Mouse (Mus musculus) liver, embryonic 11.5 days (tissue): ENCODE measurements at regions not wholly inside any gene's neighbourhood (a gene's known extent, or its start where the extent isn't known, plus 50 kb on each side); places are given as distances from the start of the nearest gene placed in this dataset.

Experiments used
- ATAC-seq: fragments of 200-750 bp; cut with Nextera tagmentation; replicated peaks from 2 replicates; pipeline ENCODE4 v1.8.0; 2017; ENCODE audit warnings: moderate number of reproducible peaks, mild to moderate bottlenecking, moderate TSS enrichment, moderate library complexity; ENCODE audit not compliant: low FRiP score
- DNase-seq: peaks from one replicate; pipeline ENCODE4 v3.0.0-alpha.2; 2017; ENCODE audit warnings: low spot score
- H3K27ac ChIP-seq: fragments of 300-500 bp; sonication (generic); 2 replicates; pipeline ENCODE4 v1.5.1; 2014; ENCODE audit warnings: mild to moderate bottlenecking, low read depth, low read length, control low read depth
- H3K27me3 ChIP-seq: fragments of 300-500 bp; sonication (generic); replicated peaks from 2 replicates; pipeline ENCODE4 v1.6.1; 2014; ENCODE audit warnings: low read length, mixed read lengths; ENCODE audit not compliant: control insufficient read depth, insufficient read depth
- H3K36me3 ChIP-seq: fragments of 300-500 bp; sonication (generic); 2 replicates; pipeline ENCODE4 v1.6.1; 2014; ENCODE audit warnings: mild to moderate bottlenecking, low read length, moderate library complexity, mixed read lengths; ENCODE audit not compliant: control insufficient read depth, insufficient read depth
- H3K4me1 ChIP-seq: fragments of 300-500 bp; sonication (generic); replicated peaks from 2 replicates; pipeline ENCODE4 v1.6.1; 2014; ENCODE audit warnings: low read length, mixed read lengths; ENCODE audit not compliant: control insufficient read depth, insufficient read depth
- H3K4me2 ChIP-seq: fragments of 300-500 bp; sonication (generic); 2 replicates; pipeline ENCODE4 v1.6.1; 2014; ENCODE audit warnings: mild to moderate bottlenecking, control low read depth, moderate library complexity
- H3K4me3 ChIP-seq: fragments of 300-500 bp; sonication (generic); 2 replicates; pipeline ENCODE4 v1.5.1; 2014; ENCODE audit warnings: low read depth, low read length, control low read depth
- H3K9ac ChIP-seq: fragments of 300-500 bp; sonication (generic); 2 replicates; pipeline ENCODE4 v1.6.1; 2014; ENCODE audit warnings: low read depth, low read length, control low read depth
- H3K9me3 ChIP-seq: fragments of 300-500 bp; sonication (generic); 2 replicates; pipeline ENCODE4 v1.6.1; 2016; ENCODE audit warnings: low read length, inconsistent platforms, mixed read lengths; ENCODE audit not compliant: control insufficient read depth
- WGBS: fragments of 180-500 bp; shearing (Covaris S2); extraction: QIAGEN DNeasy Blood & Tissue Kit; methylation state at CpG from one replicate; pipeline ENCODE4 v1.1.7; 2014; 5-methylcytosine and 5-hydroxymethylcytosine counted together

DNA sequence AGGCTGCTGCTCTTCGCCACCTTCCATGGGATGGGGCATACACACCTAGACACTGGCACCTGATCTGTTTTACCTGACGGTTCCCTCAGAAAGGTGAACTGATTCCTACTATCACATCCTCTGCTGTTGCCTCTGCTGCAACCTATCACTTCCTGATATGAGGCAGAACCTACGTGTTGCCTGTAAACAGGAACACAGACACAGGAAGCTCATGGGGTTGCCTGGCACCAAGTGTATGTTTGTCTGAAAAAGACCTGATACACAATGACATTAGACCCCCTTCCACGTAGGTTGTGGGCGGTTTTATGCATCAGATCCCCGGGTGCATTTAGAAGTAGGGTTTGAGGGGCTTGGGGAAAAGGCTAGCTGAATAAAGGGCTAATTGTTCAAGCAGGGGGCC lies 190.0 kb upstream of the Eef2kmt start:
- H3K4me1 ChIP-seq = no peaks in the 10 kb centered on the region
- DNase-seq (no peak), ATAC-seq (no peak)
- 63% methylated on average over 6 of the region's 6 CpGs for WGBS
- no peaks in the 10 kb centered on the region for H3K9me3 ChIP-seq
- no peak overlapping the region for H3K4me2 ChIP-seq
- no peak overlapping the region for H3K9ac ChIP-seq
- H3K27ac ChIP-seq = no peak overlapping the region
- H3K36me3 ChIP-seq = no peaks in the 10 kb centered on the region
- H3K27me3 ChIP-seq = no peaks in the 10 kb centered on the region
- H3K4me3 ChIP-seq = no peak overlapping the region

DNA sequence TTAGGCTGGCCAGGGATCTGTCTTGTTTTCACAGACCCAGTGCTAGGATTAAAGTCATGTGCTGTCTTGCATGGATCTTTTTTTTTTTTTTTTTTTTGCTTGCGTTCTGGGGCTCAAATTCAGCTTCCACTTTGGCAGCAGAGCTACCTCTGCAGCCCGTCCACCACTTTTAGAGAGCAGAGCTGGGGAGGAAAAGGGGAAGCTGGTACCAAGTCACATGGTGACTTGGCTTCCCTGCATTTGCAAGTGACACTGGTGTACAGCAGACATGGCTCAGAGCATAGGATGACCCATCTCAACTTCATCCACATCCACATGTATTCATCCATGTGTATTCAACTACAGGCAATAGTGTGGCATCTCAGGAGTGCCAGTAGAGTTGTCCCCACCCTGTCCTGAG lies 189.0 kb upstream of the Eef2kmt start:
- Histone ChIP-seq H3K9ac (no peak overlapping the region), H3K9me3 (no peaks in the 10 kb centered on the region), H3K4me2 (no peak overlapping the region), H3K27ac (no peak overlapping the region), H3K36me3 (no peaks in the 10 kb centered on the region), H3K4me1 (no peaks in the 10 kb centered on the region), H3K4me3 (no peak overlapping the region), H3K27me3 (no peaks in the 10 kb centered on the region)
- DNase-seq = no peak
- WGBS = 42% methylated on average over 2 of the region's 2 CpGs
- ATAC-seq = no peak

- Histone ChIP-seq H3K27me3 (no peaks in the 10 kb centered on the region), H3K4me1 (no peaks in the 10 kb centered on the region), H3K27ac (no peak overlapping the region), H3K36me3 (no peaks in the 10 kb centered on the region), H3K4me2 (no peak overlapping the region), H3K4me3 (no peak overlapping the region), H3K9me3 (no peaks in the 10 kb centered on the region), H3K9ac (no peak overlapping the region)
- ATAC-seq (no peak), DNase-seq (no peak)
- 75% methylated on average over 2 of the region's 2 CpGs for WGBS
These were observed 183.9 kb upstream of the Eef2kmt start for GRCm38 (mm10) chr16:5439717-5440116.

- Histone ChIP-seq H3K36me3 (no peaks in the 10 kb centered on the region), H3K4me1 (no peaks in the 10 kb centered on the region), H3K4me2 (no peak overlapping the region), H3K9ac (no peak overlapping the region), H3K27me3 (no peaks in the 10 kb centered on the region), H3K9me3 (no peaks in the 10 kb centered on the region), H3K27ac (no peak overlapping the region), H3K4me3 (no peak overlapping the region)
- WGBS = 65% methylated on average over 2 of the region's 2 CpGs
- ATAC-seq (no peak), DNase-seq (no peak)
These were observed 182.6 kb upstream of the Eef2kmt start for GRCm38 (mm10) chr16:5438405-5438804.

DNA sequence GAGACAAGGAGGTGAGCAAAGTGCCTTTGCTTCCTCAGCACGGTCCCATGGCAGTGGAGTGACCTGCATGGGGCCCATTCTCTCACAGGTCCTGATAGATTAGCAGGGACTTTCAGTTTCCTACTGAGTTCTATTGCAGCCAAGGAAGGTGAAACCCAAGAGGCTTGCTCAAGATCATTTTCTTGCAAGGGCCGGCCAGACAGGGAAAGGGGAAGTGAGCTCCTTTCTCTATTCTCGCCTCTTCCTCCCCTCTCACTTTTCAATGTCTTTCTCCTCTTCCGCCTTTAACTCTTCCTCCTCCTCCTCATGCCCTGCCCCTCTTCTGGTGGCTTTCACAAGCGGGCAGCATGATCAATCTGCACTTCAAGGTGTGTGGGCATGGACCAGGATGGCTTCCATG lies 175.9 kb upstream of the Eef2kmt start:
- Histone ChIP-seq H3K4me3 (no peak overlapping the region), H3K4me2 (no peak overlapping the region), H3K9me3 (no peaks in the 10 kb centered on the region), H3K4me1 (no peaks in the 10 kb centered on the region), H3K9ac (no peak overlapping the region), H3K27ac (no peak overlapping the region), H3K27me3 (no peaks in the 10 kb centered on the region), H3K36me3 (no peaks in the 10 kb centered on the region)
- 46% methylated on average over 5 of the region's 5 CpGs for WGBS
- DNase-seq (no peak), ATAC-seq (no peak)

GRCm38 (mm10) chr16:5431111-5431510 lies 175.3 kb upstream of the Eef2kmt start:
- Histone ChIP-seq H3K9ac (no peak overlapping the region), H3K27me3 (no peaks in the 10 kb centered on the region), H3K4me2 (no peak overlapping the region), H3K4me1 (no peaks in the 10 kb centered on the region), H3K4me3 (no peak overlapping the region), H3K36me3 (no peaks in the 10 kb centered on the region), H3K27ac (no peak overlapping the region), H3K9me3 (no peaks in the 10 kb centered on the region)
- 65% methylated on average over 3 of the region's 3 CpGs for WGBS
- no peak for ATAC-seq
- no peak for DNase-seq

- H3K4me2 ChIP-seq = no peak overlapping the region
- no peak overlapping the region for H3K4me3 ChIP-seq
- no peak for DNase-seq
- no peaks in the 10 kb centered on the region for H3K9me3 ChIP-seq
- H3K27ac ChIP-seq = no peak overlapping the region
- no peak for ATAC-seq
- H3K27me3 ChIP-seq = no peaks in the 10 kb centered on the region
- no peak overlapping the region for H3K9ac ChIP-seq
- no peaks in the 10 kb centered on the region for H3K36me3 ChIP-seq
- 60% methylated on average over 2 of the region's 2 CpGs for WGBS
- H3K4me1 ChIP-seq = no peaks in the 10 kb centered on the region
These were observed 173.7 kb upstream of the Eef2kmt start for GRCm38 (mm10) chr16:5429466-5429865.

DNA sequence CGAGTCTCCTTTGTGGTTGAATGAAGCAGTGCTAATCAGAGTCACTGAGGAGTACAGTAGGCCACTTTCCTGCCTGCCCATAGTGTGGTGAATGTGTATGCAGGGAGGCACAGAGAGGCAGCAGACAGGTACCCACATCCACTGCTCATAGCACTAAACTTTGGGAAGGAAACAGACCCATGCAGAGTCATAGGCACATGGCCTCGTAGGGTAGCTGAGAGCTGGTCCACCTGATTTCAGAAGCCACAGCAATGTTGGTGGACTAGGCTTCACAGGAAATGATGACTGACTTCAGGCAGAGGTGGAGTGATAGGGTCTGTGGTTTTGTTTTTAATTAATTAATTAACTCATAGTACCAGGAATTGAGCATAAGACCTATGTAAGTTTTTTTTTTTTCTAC lies 170.1 kb upstream of the Eef2kmt start:
- Histone ChIP-seq H3K36me3 (no peaks in the 10 kb centered on the region), H3K9ac (no peak overlapping the region), H3K4me2 (no peak overlapping the region), H3K9me3 (no peaks in the 10 kb centered on the region), H3K4me1 (no peaks in the 10 kb centered on the region), H3K27me3 (no peaks in the 10 kb centered on the region), H3K4me3 (no peak overlapping the region), H3K27ac (no peak overlapping the region)
- no peak for ATAC-seq
- WGBS = 70% methylated on average over 2 of the region's 2 CpGs
- no peak for DNase-seq

- H3K4me2 ChIP-seq = no peak overlapping the region
These were observed 166.3 kb upstream of the Eef2kmt start for GRCm38 (mm10) chr16:5422041-5422440.

More at GRCm38 (mm10) chr16:5422041-5422440, 166.3 kb upstream of the Eef2kmt start:
- Histone ChIP-seq H3K9ac (no peak overlapping the region), H3K4me1 (no peaks in the 10 kb centered on the region), H3K27me3 (no peaks in the 10 kb centered on the region), H3K27ac (no peak overlapping the region), H3K36me3 (no peaks in the 10 kb centered on the region), H3K9me3 (no peaks in the 10 kb centered on the region), H3K4me3 (no peak overlapping the region)
- 90% methylated on average over 6 of the region's 6 CpGs for WGBS
- ATAC-seq (no peak), DNase-seq (no peak)
